Mouse (Mus musculus) spleen, adult 2 months (tissue): ENCODE results near the gene Tjap1. TPM values are rescaled to one million over a fixed set of nuclear protein-coding genes. Genes with fewer than 3 reads are reported as not detected.

Experiments
- DNase-seq, 2 experiments: peaks; one replicate each; pipeline versions ENCODE4 v3.0.0 to v3.0.0-alpha.2; 2012 to 2021; ENCODE audit warnings: low spot score in 2 of 2, low read depth in 1 of 2
- H3K27ac ChIP-seq: fragments of 200-500 bp; 2 replicates; pipeline ENCODE4 v1.5.1; 2012; ENCODE audit warnings: low read length, inconsistent platforms; ENCODE audit not compliant: insufficient read depth
- H3K27me3 ChIP-seq: fragments of 200-500 bp; 2 replicates; pipeline ENCODE4 v1.6.1; 2012; ENCODE audit warnings: mild to moderate bottlenecking, moderate library complexity, low read length, inconsistent platforms; ENCODE audit not compliant: control insufficient read depth, insufficient read depth
- H3K36me3 ChIP-seq: fragments of 200-500 bp; 2 replicates; pipeline ENCODE4 v1.6.1; 2012; ENCODE audit warnings: mild to moderate bottlenecking, low read length, inconsistent platforms; ENCODE audit not compliant: control insufficient read depth, insufficient read depth
- H3K4me1 ChIP-seq: fragments of 200-500 bp; 2 replicates; pipeline ENCODE4 v1.6.1; 2011; ENCODE audit warnings: inconsistent platforms; ENCODE audit not compliant: control insufficient read depth, insufficient read depth, insufficient read length
- H3K4me3 ChIP-seq: fragments of 200-500 bp; 2 replicates; pipeline ENCODE4 v1.5.1; 2011; ENCODE audit warnings: mild to moderate bottlenecking, inconsistent platforms; ENCODE audit not compliant: insufficient read depth, insufficient read length; ENCODE audit errors: extremely low read depth
- CTCF ChIP-seq: fragments of 200-500 bp; IDR thresholded peaks from 2 replicates; pipeline ENCODE4 v1.5.1; 2011; ENCODE audit warnings: mild to moderate bottlenecking, inconsistent platforms; ENCODE audit not compliant: insufficient read depth, insufficient read length, insufficient replicate concordance; ENCODE audit errors: extremely low read depth
- POLR2A ChIP-seq: fragments of 200-500 bp; IDR thresholded peaks from 2 replicates; pipeline ENCODE4 v1.6.1; 2011; ENCODE audit warnings: low read depth, low read length, inconsistent platforms
- whole genome bisulfite sequencing: fragments of 180-500 bp; shearing (Covaris S2); methylation state at CpG from one replicate; pipeline ENCODE4 v1.1.7; 2018; 5-methylcytosine and 5-hydroxymethylcytosine counted together
- polyA plus RNA-seq: library from polyadenylated mRNA; depleted of rRNA; stranded (reverse); fragments of >200 nt; gene quantifications from 2 replicates; pipeline ENCODE4 v1.2.3, GENCODE M21; 2012; rRNA removed

The Tjap1 gene
- polyA plus RNA-seq: 28.8 and 40.4 TPM in 2 replicates

DNA sequence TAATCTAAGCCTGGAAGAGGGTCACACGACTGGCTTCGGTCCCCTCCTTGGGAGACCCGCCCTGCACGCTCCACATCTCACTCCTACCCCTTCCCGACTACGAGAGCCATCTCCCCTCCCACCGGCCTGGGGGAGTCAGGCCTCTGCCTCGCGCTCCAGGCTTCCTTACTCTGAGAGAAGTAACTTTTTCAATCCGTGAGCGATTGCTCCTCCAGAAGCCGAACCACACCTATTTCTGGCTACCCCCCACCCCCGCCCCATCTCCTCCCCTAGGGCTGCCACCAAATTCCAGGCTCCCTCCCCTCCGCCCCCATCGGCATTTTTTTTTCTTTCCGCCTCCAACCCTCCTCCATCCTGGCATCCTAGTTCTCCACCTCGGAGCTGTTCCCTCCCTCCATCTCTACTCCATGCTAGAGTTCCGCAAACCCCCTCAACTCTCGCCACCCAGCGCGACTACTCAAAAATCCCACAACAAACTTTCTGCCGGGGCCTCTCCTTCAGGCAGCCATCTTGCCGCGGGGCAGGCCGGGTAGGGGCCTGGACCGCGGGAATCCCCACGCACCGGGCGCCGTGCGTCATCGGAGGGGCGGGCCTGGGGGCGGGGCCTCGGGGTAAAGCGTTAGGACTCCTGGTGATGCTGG lies at the start of gene Tjap1:
Tjap1 (minus strand) TSS at position 544 of the 641 bp plus-strand sequence.
- H3K36me3 ChIP-seq: peaks cover 6% of the 10 kb centered on the region
- H3K27me3 ChIP-seq: no peaks in the 10 kb centered on the region
- DNase-seq: peak; percentile 48 to 79
- H3K4me3 ChIP-seq: peak within 1 kb of the TSS; percentile 94
- H3K27ac ChIP-seq: peak within 1 kb of the TSS; percentile 71; the same call in 1 of the 2 replicates
- H3K4me1 ChIP-seq: peaks cover 2% of the 10 kb centered on the region; the same call in 1 of the 2 replicates
- TF ChIP-seq POLR2A (peak; percentile 29; the same call in 1 of the 2 replicates), CTCF (no peak)
- under 1% methylated on average over 37 of the region's 37 CpGs for WGBS

DNA sequence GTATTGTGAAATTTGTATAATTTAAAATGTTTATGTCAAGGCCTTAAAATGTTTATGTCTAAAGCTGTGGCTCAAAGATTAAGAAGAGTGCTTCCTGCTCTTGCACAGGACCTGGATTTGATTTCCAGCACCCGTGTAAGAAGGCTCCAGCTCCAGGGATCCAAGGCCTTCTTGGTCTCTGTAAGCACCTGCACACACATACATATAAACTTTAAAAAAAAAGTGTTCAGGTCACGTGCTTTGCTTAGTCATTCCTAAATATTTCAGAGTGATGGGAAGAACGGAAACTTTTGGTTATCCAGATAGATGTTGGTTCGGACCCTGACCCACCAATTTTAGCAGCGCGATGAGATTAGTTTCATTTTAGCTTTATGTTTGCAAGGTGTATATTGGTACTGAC lies 45.9 kb upstream of the Tjap1 start:
- Histone ChIP-seq H3K27ac (no peak overlapping the region), H3K4me1 (no peaks in the 10 kb centered on the region), H3K27me3 (no peaks in the 10 kb centered on the region), H3K36me3 (no peaks in the 10 kb centered on the region), H3K4me3 (no peak overlapping the region)
- 80% methylated on average over 6 of the region's 6 CpGs for WGBS
- DNase-seq: no peak
- no peak for TF ChIP-seq CTCF
- no peak for TF ChIP-seq POLR2A

DNA sequence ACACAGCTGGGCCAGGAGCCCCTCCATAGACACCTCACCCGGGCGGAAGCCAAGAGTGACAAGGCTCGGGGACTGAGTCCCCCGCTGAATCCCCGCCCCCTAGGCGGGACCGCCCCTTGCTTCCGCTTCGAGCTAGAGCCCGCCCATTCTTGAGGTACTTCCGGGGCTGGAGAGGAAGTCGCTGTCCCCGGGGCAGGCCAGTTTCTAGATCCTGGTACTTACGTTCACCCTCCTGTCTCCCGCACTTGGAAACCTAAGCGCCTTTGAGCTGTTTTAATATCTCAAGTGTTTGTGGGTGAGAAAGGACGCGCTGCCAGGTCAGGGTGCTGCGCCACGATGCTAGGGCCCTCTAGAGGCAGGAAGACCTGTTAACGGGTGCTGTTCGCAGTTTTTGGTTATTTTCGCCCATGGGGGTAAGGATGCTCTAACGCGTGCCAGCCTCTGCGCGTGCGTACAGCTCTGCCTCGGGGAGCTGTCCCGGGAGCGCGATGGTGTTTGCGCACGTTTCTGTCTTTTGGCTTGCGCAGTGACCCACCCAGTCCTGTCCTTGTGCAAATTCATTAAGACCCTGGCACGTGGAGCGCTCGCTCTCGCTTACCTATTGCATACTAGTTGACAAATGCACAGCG lies 45.2 kb upstream of the Tjap1 start, which contains the start of gene Abcc10:
Abcc10 (minus strand) TSS at position 447 of the 629 bp plus-strand sequence.
- WGBS: under 1% methylated on average over 40 of the region's 40 CpGs
- Histone ChIP-seq H3K4me1 (no peaks in the 10 kb centered on the region), H3K27me3 (no peaks in the 10 kb centered on the region), H3K4me3 (peak within 1 kb of the TSS; percentile 81), H3K27ac (peak within 1 kb of the TSS; percentile 90), H3K36me3 (no peaks in the 10 kb centered on the region)
- peak; percentile 93 to 96 for DNase-seq
- peak; percentile 33; the same call in 1 of the 2 replicates for TF ChIP-seq CTCF
- TF ChIP-seq POLR2A: peak; percentile 71

DNA sequence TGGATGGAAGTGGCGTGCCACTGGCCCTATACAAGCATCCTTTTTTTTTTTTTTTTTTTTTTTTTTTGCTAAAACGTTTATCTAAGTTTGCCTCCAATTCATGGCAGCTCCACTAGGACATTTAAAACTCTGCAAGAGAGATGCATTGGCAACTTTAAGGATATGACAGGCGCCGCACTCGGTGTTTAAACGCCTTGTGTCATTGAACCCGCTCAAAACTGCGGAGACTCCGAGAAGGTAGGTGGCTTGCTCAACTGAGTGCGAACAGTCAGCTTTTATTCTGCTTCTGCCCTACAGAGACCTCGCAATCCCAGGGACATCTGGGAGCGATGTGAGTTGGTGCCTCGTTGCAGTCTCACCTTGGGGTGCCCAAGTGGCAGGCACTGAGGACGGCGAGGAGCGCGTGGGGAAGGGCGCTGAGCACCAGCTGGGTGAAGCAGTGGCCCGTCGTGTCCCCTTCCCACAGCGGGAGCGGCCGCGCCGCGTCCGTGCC lies 44.6 kb upstream of the Tjap1 start:
- DNase-seq: no peak
- 8% methylated on average over 27 of the region's 27 CpGs for WGBS
- H3K4me3 ChIP-seq: peak overlapping the region; percentile 81
- peak overlapping the region; percentile 69 for H3K27ac ChIP-seq
- TF ChIP-seq POLR2A: no peak
- no peak for TF ChIP-seq CTCF
- no peaks in the 10 kb centered on the region for H3K27me3 ChIP-seq
- no peaks in the 10 kb centered on the region for H3K36me3 ChIP-seq
- no peaks in the 10 kb centered on the region for H3K4me1 ChIP-seq

DNA sequence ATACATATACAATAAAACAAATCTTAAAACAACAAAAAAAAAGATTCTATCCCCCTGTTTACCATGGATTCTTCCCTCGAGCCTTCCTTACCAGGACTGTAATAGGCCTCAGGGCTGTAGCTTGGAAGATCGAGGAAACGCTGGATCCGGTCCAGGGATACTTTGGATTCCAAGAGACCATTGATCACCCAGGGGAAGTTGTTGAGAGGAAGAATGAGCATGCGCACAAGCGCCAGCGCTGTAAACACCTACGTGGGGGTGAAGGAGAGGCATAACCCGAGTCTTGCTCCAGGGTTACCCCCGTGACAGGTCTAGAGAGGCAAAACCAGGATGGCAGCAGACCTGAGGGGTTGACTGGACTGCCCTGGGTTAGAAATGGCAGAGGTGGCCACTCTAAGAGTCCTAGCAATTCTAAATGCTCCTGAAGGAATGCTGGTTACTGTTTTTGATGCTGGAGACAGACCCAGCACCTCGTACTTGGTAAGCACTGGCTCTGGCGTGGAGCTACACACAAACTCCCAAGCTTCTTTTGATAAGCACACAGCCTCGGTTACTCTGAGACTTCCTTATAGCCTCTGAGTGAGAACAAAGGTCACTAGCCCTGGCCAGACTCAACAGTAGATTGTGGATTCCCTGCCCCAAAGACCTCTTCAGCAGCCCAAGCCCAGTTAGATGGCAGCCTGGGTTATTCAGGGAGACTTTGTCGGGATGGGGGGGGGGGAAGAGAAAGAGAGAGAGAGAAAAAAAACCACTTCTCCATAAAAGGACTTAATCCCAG lies 39.4 kb upstream of the Tjap1 start:
- TF ChIP-seq CTCF (no peak), POLR2A (no peak)
- Histone ChIP-seq H3K4me1 (no peaks in the 10 kb centered on the region), H3K27ac (no peak overlapping the region), H3K27me3 (no peaks in the 10 kb centered on the region), H3K4me3 (no peak overlapping the region), H3K36me3 (no peaks in the 10 kb centered on the region)
- 91% methylated on average over 14 of the region's 14 CpGs for WGBS
- no peak for DNase-seq

DNA sequence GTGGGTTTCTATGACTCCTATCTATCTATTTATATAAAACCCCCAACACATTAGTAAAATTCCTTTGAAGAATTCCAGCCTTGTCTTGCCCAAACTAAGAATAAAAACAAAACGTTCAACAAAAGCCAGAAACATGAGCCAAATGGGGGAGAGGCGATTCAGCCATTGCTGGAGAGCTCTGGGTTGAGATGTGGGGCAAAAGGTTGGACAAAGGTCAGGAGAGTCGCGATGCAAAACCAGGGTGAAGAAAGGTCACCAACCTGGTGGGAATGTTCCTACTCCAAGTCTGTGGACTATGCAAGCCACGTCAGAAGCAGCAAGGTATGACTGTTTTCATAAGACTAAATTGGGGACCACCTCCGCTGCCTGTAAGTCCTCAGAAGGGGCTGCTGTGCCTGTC lies 37.7 kb upstream of the Tjap1 start:
- Histone ChIP-seq H3K27ac (no peak overlapping the region), H3K4me1 (no peaks in the 10 kb centered on the region), H3K36me3 (no peaks in the 10 kb centered on the region), H3K27me3 (no peaks in the 10 kb centered on the region), H3K4me3 (no peak overlapping the region)
- no peak for TF ChIP-seq POLR2A
- no peak for TF ChIP-seq CTCF
- DNase-seq: no peak
- 82% methylated on average over 6 of the region's 6 CpGs for WGBS
